Mouse (Mus musculus): ENCODE data around the gene Cdk17. TPM values are rescaled to one million over a fixed set of nuclear protein-coding genes. Genes with fewer than 3 reads are reported as not detected.
A peak's percentile ranks its signal among the peaks of the same experiment; 100 is the strongest.

The Cdk17 gene
- polyA plus RNA-seq, 1 experiment, result 9.5 TPM

GRCm38 (mm10) chr10:93291843-93292242, 131.2 kb downstream of the Cdk17 start:
- no peaks in the 10 kb centered on the region for H3K27me3 ChIP-seq (replicated peaks; ENCODE audit: control insufficient read depth, insufficient read depth, low read length)
- no peak overlapping the region for H3K4me3 ChIP-seq (ENCODE audit: insufficient read depth, low read depth, low read length)
- peak; percentile 92 for DNase-seq
- WGBS, result 4% methylated on average over 6 of the region's 6 CpGs
- TF ChIP-seq CTCF (conservative IDR thresholded peaks at IDR 0.05; ENCODE audit: insufficient read depth, insufficient read length, low read depth, low read length) (peak; percentile 95), POLR2A (IDR thresholded peaks at IDR 0.05; ENCODE audit: low read depth, low read length) (no peak)
- no peaks in the 10 kb centered on the region for H3K36me3 ChIP-seq (ENCODE audit: control insufficient read depth, insufficient read depth, low read length)
- peaks cover 5% of the 10 kb centered on the region; the same call in 1 of the 2 replicates for H3K4me1 ChIP-seq (ENCODE audit: control insufficient read depth, insufficient read depth, low read length)
- H3K27ac ChIP-seq (ENCODE audit: insufficient read depth, low read depth, low read length), result no peak overlapping the region

GRCm38 (mm10) chr10:93293621-93294020, 132.9 kb downstream of the Cdk17 start:
- WGBS, result 49% methylated on average over 7 of the region's 7 CpGs
- no peaks in the 10 kb centered on the region for H3K36me3 ChIP-seq (ENCODE audit: control insufficient read depth, insufficient read depth, low read length)
- TF ChIP-seq CTCF (conservative IDR thresholded peaks at IDR 0.05; ENCODE audit: insufficient read depth, insufficient read length, low read depth, low read length) (no peak), POLR2A (IDR thresholded peaks at IDR 0.05; ENCODE audit: low read depth, low read length) (no peak)
- H3K4me3 ChIP-seq (ENCODE audit: insufficient read depth, low read depth, low read length), result no peak overlapping the region
- H3K27me3 ChIP-seq (replicated peaks; ENCODE audit: control insufficient read depth, insufficient read depth, low read length), result no peaks in the 10 kb centered on the region
- peak; percentile 47 for DNase-seq
- H3K27ac ChIP-seq (ENCODE audit: insufficient read depth, low read depth, low read length), result peak overlapping the region; percentile 35; the same call in 1 of the 2 replicates
- peaks cover 5% of the 10 kb centered on the region; the same call in 1 of the 2 replicates for H3K4me1 ChIP-seq (ENCODE audit: control insufficient read depth, insufficient read depth, low read length)

- Histone ChIP-seq H3K27ac (ENCODE audit: insufficient read depth, low read depth, low read length) (0 out of 2 replicates have a peak overlapping the region, but pooled peaks have one; percentile 19), H3K27me3 (replicated peaks; ENCODE audit: control insufficient read depth, insufficient read depth, low read length) (no peaks in the 10 kb centered on the region), H3K4me3 (ENCODE audit: insufficient read depth, low read depth, low read length) (no peak overlapping the region), H3K36me3 (ENCODE audit: control insufficient read depth, insufficient read depth, low read length) (no peaks in the 10 kb centered on the region), H3K4me1 (ENCODE audit: control insufficient read depth, insufficient read depth, low read length) (peaks cover 5% of the 10 kb centered on the region; the same call in 1 of the 2 replicates)
- no peak for TF ChIP-seq CTCF (conservative IDR thresholded peaks at IDR 0.05; ENCODE audit: insufficient read depth, insufficient read length, low read depth, low read length)
- TF ChIP-seq POLR2A (IDR thresholded peaks at IDR 0.05; ENCODE audit: low read depth, low read length), result no peak
- WGBS, result 13% methylated on average over 20 of the region's 20 CpGs
- peak; percentile 55 for DNase-seq
These were observed 134.0 kb downstream of the Cdk17 start for GRCm38 (mm10) chr10:93294547-93295219.

- H3K4me1 ChIP-seq (ENCODE audit: control insufficient read depth, insufficient read depth, low read length), result peaks cover 5% of the 10 kb centered on the region; the same call in 1 of the 2 replicates
- peak; percentile 83 for DNase-seq
- TF ChIP-seq CTCF (conservative IDR thresholded peaks at IDR 0.05; ENCODE audit: insufficient read depth, insufficient read length, low read depth, low read length), result no peak
- no peak for TF ChIP-seq POLR2A (IDR thresholded peaks at IDR 0.05; ENCODE audit: low read depth, low read length)
- no peaks in the 10 kb centered on the region for H3K27me3 ChIP-seq (replicated peaks; ENCODE audit: control insufficient read depth, insufficient read depth, low read length)
- peak overlapping the region; percentile 69; the same call in 1 of the 2 replicates for H3K27ac ChIP-seq (ENCODE audit: insufficient read depth, low read depth, low read length)
- WGBS, result 35% methylated on average over 5 of the region's 5 CpGs
- no peak overlapping the region for H3K4me3 ChIP-seq (ENCODE audit: insufficient read depth, low read depth, low read length)
- no peaks in the 10 kb centered on the region for H3K36me3 ChIP-seq (ENCODE audit: control insufficient read depth, insufficient read depth, low read length)
These were observed 137.1 kb downstream of the Cdk17 start for GRCm38 (mm10) chr10:93297774-93298173.

DNA sequence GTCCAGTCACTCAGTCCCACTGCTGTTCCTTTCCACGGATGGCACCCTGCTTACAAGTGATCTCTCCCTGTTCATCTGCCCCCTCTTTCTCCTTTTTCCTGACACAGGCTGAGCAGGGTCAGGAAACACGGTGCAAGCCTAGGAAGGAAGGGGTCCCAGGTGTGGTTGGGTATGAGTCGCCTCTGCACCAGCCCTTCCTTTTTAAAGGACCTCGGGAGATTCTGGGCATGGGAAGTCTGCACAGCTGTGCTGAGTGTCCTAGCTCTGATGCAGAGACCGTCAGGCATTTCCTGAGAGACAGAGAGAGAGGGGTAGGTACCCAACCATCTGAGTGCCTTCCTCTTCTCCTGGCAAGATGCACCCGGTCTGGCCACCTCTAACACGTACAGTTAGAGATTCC, 137.5 kb downstream of the Cdk17 start:
- TF ChIP-seq POLR2A (IDR thresholded peaks at IDR 0.05; ENCODE audit: low read depth, low read length), result no peak
- TF ChIP-seq CTCF (conservative IDR thresholded peaks at IDR 0.05; ENCODE audit: insufficient read depth, insufficient read length, low read depth, low read length), result no peak
- Histone ChIP-seq H3K27me3 (replicated peaks; ENCODE audit: control insufficient read depth, insufficient read depth, low read length) (no peaks in the 10 kb centered on the region), H3K4me3 (ENCODE audit: insufficient read depth, low read depth, low read length) (no peak overlapping the region), H3K27ac (ENCODE audit: insufficient read depth, low read depth, low read length) (peak overlapping the region; percentile 69), H3K4me1 (ENCODE audit: control insufficient read depth, insufficient read depth, low read length) (peaks cover 5% of the 10 kb centered on the region; the same call in 1 of the 2 replicates), H3K36me3 (ENCODE audit: control insufficient read depth, insufficient read depth, low read length) (no peaks in the 10 kb centered on the region)
- DNase-seq, result peak; percentile 45
- WGBS, result 30% methylated on average over 7 of the region's 7 CpGs

DNA sequence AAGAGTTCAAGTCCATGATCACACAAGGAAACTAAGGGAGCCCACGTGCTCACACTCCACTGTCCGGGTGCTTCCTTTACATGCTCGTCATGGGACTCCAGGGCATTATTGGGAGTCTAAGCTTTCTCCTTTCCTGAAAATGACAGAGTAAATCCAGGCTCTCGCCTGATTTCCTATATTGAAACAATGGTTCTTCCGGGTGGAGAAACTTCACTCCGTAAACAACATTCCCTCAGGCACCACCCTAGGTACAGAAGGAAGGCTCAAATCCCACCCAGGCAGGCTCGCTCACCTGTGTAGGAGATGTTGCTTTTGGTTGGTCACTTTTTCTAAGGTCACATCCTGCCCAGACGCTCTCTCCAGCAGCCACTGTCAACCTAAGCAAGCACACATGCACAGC, 141.2 kb downstream of the Cdk17 start:
- Histone ChIP-seq H3K4me1 (ENCODE audit: control insufficient read depth, insufficient read depth, low read length) (no peaks in the 10 kb centered on the region), H3K4me3 (ENCODE audit: insufficient read depth, low read depth, low read length) (no peak overlapping the region), H3K36me3 (ENCODE audit: control insufficient read depth, insufficient read depth, low read length) (no peaks in the 10 kb centered on the region), H3K27ac (ENCODE audit: insufficient read depth, low read depth, low read length) (peak overlapping the region; percentile 63; the same call in 1 of the 2 replicates), H3K27me3 (replicated peaks; ENCODE audit: control insufficient read depth, insufficient read depth, low read length) (no peaks in the 10 kb centered on the region)
- WGBS, result 61% methylated on average over 8 of the region's 8 CpGs
- DNase-seq, result peak; percentile 69
- no peak for TF ChIP-seq POLR2A (IDR thresholded peaks at IDR 0.05; ENCODE audit: low read depth, low read length)
- TF ChIP-seq CTCF (conservative IDR thresholded peaks at IDR 0.05; ENCODE audit: insufficient read depth, insufficient read length, low read depth, low read length), result no peak

- Histone ChIP-seq H3K27me3 (replicated peaks; ENCODE audit: control insufficient read depth, insufficient read depth, low read length) (no peaks in the 10 kb centered on the region), H3K36me3 (ENCODE audit: control insufficient read depth, insufficient read depth, low read length) (no peaks in the 10 kb centered on the region), H3K4me3 (ENCODE audit: insufficient read depth, low read depth, low read length) (no peak overlapping the region), H3K4me1 (ENCODE audit: control insufficient read depth, insufficient read depth, low read length) (no peaks in the 10 kb centered on the region), H3K27ac (ENCODE audit: insufficient read depth, low read depth, low read length) (0 out of 2 replicates have a peak overlapping the region, but pooled peaks have one; percentile 55)
- WGBS, result 79% methylated on average over 4 of the region's 4 CpGs
- DNase-seq, result no peak
- TF ChIP-seq CTCF (conservative IDR thresholded peaks at IDR 0.05; ENCODE audit: insufficient read depth, insufficient read length, low read depth, low read length), result no peak
- TF ChIP-seq POLR2A (IDR thresholded peaks at IDR 0.05; ENCODE audit: low read depth, low read length), result no peak
These were observed 142.6 kb downstream of the Cdk17 start for GRCm38 (mm10) chr10:93303231-93303630.

Data from kidney, adult 2 months (tissue).